Mouse (Mus musculus): ENCODE data around the gene Tspan18.

The Tspan18 gene

GRCm38 (mm10) chr2:93212865-93213264 is 121.4 kb downstream of the Tspan18 start:
- DNase-seq = no peak

DNA sequence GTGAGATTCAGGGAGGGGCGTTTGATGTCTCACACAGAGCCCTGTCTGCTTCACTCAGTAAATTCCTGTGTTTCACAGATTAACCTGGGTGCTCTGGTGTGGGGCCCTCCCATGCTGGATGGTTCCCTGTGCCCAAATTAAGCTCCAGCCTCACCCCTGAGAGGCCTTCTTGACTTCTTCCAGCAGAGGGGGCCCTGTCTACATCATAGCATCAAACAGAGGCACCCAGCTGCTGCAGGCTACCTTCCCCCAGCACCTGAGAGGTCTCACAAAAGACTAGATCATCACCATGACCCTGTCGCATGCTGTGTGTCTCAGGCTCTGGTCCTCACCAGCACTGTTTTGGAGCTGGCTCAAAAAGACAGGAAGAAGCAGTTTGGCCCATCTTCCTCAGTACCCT is 121.9 kb downstream of the Tspan18 start:
- DNase-seq = no peak

GRCm38 (mm10) chr2:93206126-93206525 is 128.2 kb downstream of the Tspan18 start:
- DNase-seq = no peak

GRCm38 (mm10) chr2:93204571-93204970 is 129.7 kb downstream of the Tspan18 start:
- DNase-seq = no peak

DNA sequence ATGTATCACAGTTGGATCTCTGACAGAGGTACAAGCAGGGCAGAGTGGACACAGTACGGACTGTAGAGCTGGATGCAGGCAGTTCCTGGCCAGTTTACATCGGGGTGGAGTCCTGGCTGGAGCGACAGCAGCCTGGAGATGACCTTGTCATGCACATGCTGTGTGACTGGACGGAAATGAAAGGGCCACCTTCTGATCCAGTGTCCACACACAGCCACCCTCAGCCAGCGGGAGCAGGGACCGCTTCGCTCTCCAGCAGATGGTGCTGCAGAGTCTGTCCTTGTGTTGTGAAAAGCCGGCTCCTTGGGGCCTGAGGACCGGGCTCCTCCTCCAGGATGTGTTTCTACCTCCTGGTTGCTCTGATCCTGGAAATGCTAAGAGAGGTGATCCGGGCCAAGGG is 130.6 kb downstream of the Tspan18 start:
- peak; percentile 64 for DNase-seq

GRCm38 (mm10) chr2:93202782-93203181 is 131.5 kb downstream of the Tspan18 start:
- no peak for DNase-seq

- no peak for DNase-seq
Measured at GRCm38 (mm10) chr2:93201997-93202396, 132.3 kb downstream of the Tspan18 start.

GRCm38 (mm10) chr2:93200681-93201340 is 133.5 kb downstream of the Tspan18 start:
- DNase-seq = no peak

DNA sequence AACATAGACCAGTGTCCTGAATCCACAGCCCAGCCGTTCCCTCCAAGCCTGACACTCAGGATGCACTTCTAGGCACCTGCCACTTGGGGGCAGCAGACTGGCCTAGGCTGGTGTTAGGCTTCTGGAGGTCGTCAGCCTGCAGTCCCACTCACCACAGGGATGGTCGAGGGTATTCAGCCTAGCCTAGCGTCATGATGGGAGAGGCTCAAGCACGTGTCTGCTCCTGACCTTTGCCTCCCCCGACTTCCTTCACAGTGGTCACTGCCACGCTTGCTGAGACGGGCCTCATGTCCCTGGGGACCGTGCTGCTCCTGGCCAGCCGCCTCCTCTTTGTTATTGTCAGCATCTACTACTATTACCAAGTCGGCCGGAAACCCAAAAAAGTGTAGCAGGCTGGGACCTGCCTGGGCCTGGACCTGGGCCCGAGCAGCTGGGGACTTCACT is 134.8 kb downstream of the Tspan18 start:
- peak; percentile 74 for DNase-seq

- peak; percentile 95 for DNase-seq
Measured at GRCm38 (mm10) chr2:93198846-93199245, 135.5 kb downstream of the Tspan18 start.

DNA sequence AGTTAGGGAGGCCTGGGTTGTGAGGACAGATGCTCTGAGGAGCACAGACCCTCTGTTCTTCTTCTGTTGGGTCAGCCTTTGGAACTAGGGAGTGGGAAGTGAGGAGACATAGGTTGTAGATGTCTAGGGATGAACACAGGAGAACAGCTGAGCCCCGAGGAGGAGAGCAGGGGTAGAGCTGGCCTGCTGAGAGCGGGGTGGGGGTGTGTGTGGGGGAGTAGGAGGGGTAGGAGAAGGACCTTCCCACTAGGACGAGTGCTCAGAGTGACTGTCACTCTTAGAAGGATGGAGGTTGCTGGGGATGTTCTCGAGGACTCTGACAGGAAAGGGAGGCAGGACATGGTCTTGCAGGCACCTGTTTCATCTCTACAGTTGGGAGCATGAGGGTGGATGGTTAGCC is 140.5 kb downstream of the Tspan18 start:
- no peak for DNase-seq

- DNase-seq = no peak
Measured at GRCm38 (mm10) chr2:93192671-93193080, 141.6 kb downstream of the Tspan18 start.

DNA sequence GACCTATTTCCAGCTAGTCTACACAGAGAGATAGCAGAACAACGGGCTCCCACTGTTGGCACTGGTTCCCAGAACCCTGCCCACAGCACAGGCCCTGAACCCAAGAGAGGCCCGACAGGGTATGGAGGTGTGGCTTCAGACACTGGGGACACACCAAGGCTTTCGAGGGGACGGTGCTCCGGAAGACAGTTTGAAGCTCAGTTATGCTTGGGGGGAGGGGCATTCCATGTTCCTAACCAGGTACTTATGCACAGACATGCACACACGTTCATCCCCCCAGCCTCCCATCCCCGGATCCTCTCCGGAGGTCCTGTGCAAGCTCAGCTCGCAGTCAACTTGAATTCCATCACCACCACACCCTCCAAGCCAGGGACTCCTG is 142.1 kb downstream of the Tspan18 start:
- DNase-seq = no peak

DNA sequence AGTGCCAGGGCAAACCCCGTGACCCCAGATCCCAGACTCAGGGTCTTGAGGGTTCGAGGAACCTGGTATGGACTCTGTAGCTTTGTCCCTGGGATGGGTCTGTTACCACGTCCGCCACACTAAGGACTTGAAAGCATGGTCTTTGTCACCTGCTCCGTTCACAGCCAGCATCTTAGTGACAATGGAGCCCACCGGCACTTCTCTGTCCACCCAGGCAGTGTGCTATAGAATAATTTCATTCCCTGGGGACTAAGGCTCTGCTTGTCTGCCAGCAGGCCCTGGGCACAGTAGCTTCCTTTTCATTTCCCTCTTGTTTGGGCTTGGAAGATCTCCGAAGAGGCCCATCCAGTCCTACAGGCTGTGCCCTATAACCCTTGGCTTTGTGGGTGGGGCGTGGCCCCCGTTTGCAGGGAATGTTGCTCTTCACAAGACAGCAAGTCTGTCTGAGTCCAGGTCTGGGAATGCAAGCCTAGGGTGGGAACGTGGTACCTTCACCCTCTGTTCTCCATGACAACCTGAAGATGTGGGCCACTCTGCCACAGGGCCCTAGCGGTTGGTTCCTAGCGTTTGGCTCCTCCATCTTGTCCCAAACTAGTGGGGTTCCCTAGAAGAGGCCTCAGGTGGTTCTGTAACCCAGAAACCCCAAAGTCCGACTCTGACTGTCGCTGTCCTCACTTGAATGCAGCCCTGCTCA is 142.7 kb downstream of the Tspan18 start:
- DNase-seq = no peak

- no peak for DNase-seq
Measured at GRCm38 (mm10) chr2:93190771-93191487, 143.4 kb downstream of the Tspan18 start.

- peak; percentile 51 for DNase-seq
Measured at GRCm38 (mm10) chr2:93188761-93189458, 145.4 kb downstream of the Tspan18 start.

DNA sequence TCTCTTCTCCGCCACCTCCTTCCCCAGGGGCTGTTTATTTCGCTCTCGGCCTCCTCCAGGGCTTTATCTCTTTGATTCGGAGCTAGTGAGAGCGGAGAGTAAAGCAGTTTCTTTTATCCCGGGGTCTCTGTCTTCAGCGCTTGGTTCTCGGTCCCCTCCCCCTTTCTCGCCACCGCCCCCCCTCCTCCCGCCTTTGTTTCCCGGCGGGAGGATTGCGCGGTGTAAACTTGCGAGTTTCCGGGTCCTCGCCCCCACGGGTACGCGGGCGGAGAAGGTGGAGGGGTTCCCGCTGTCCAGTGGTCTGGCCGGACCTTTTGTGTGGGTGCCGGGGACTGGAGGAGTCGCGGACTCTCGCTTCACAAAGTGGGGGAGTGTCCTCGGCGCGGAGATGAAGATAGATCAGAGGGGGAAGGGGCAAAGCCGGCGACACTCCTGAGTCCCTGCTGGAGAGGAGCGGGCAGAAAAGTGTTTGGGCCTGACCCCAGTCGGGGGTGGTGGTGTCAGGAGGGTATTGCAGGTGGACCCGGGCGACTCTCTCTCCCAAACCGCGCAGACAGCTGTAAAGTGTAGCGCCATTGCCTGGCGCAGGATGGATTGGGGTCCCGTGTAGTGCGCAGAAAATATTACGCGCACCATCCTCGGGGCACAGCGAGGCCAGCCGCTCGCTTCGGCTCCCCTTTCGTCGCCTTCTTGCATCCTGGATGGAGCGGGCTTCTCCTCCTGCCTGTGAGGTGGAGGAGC is 146.1 kb downstream of the Tspan18 start:
- DNase-seq = peak; percentile 26

GRCm38 (mm10) chr2:93187323-93187996 is 146.8 kb downstream of the Tspan18 start, which contains the start of gene Trp53i11:
Trp53i11 (plus strand) TSS chr2:93187548.
- peak; percentile 81 for DNase-seq

DNA sequence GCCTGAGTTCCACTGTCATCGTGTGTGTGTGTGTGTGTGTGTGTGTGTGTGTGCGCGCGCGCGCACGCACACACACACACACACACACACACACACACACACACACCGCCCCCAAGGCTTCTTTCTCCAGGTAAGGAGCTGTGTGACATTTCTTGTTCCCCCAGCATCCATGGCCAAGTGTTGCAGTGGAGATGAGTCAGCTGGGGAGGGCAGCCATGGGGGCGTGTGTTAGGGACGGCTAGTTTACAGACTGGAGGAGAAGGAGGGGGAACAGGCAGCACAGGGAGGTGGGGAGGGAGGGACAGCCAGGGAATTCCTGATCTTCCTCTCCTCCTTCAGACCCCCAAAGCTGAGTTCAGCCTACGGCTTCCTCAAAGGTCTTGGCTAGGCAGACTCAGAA is 151.4 kb downstream of the Tspan18 start:
- DNase-seq = no peak

DNA sequence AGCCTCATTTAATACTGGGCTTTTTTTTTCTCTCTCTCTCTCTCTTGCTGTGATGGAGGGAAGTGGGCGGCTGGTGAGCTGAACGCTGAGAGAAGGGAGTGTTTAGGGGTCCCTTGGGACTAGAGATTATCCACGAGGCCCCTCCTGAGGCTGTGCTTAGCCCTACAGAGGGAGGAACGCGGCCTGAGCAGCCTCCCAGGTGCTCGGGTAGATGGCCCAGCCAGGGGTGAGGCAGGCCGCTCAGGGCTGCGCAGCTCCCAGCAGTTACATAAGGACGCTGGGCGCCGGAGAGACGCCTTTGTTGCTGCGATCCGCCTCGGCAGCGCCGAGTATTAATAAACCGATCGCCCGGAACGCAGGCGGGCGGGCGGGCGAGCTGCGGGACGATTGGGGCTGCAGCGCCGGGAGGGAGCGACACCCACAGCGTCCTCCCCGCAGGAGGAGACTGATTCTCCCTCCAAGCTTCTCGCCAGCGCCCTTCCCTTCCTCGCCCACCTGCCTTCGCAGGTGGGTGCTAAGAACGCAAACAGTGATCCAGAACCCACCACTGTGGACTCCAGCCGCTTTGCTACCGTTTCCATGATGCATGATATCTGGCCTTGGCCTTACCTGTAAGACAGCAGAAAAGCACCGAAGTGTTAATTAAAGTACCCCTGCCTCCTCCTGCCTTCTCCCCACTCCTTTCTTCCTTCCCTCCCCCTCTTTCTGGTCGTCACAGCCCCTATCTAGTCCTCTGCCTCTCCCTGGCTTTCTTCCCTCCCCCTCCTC is 154.0 kb downstream of the Tspan18 start:
- DNase-seq = peak; percentile 32

- DNase-seq = no peak
Measured at GRCm38 (mm10) chr2:93179603-93180002, 154.7 kb downstream of the Tspan18 start.
